Mouse (Mus musculus) hematopoietic stem cell, adult 5-6 weeks (primary cell): Measurements from ENCODE around the gene Cryaa. TPM values are rescaled to one million over a fixed set of nuclear protein-coding genes. Genes with fewer than 3 reads are reported as not detected.

Source experiments
- ATAC-seq, 2 experiments: fragments of 125-278 bp in 1 of 2; replicated peaks in 1 of 2; 2 replicates each; pipeline ENCODE4 v1.8.0; 2016 to 2017; ENCODE audit warnings: inconsistent platforms in 2 of 2, mild to moderate bottlenecking in 2 of 2, moderate number of reproducible peaks in 2 of 2, low read depth in 1 of 2, moderate TSS enrichment in 1 of 2; ENCODE audit not compliant: low FRiP score in 2 of 2, poor library complexity in 2 of 2, severe bottlenecking in 2 of 2, insufficient read depth in 1 of 2, low TSS enrichment in 1 of 2
- total RNA-seq: library from RNA; stranded (forward); fragments of 172-1452, 232-1000 nt; gene quantifications from 2 replicates; pipeline ENCODE4 v1.2.3, GENCODE M21; 2017

The Cryaa gene
- total RNA-seq, 1 experiment from 2014 or later, result not detected

DNA sequence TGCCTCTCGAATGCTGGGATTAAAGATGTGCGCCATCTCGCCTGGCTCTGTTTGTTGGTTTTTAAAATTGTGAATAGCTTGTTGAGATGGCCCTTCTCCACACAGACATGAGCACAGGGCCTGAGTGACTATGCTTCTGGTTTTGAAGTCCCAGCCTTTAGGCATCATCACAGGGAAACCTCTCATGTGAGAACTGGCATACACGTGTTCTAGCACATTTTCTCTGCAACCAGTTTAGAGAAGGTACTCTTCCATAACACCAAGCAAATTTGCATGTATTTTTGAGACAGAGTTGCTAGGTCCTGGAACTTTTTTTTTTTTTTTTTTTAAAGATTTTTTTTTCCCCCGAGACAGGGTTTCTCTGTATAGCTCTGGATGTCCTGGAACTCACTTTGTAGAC, 20.9 kb upstream of the Cryaa start:
- ATAC-seq, result no peak

DNA sequence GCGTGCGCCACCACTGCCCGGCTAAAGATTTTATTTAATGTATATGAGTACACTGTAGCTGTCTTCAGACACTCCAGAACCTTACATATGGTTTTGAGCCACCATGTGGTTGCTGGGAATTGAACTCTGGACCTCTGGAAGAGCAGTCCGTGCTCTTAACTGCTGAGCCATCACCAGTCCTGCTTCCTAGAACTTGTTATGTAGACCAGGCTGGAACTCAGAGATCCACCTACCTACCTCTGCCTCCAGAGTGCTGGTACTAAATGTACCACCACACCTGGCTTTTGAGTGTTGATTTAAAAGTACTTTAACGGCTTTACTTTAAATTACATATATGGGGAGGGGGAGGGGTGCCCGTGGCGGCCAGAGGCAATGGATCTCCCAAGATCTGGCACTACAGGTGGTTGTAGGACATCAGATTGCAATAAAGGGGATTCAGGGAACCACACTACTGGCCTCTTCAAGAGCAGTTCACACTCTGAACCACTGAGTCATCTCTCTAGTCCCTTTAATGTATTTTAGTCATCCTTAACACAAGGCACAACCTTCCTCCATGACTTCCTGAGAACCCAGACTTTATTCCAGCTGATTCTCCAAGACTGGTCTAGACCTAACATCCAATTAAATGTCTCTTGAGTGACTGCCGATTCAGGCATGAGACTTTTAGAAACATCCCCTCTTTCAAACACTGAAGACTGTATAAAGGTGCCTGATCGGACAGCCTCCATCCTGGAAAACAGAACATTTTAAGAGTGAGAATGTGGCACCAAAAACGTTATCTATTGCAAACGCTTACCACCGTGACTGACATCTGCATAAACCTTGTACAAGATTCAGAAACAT, 20.2 kb upstream of the Cryaa start:
- ATAC-seq, result no peak

DNA sequence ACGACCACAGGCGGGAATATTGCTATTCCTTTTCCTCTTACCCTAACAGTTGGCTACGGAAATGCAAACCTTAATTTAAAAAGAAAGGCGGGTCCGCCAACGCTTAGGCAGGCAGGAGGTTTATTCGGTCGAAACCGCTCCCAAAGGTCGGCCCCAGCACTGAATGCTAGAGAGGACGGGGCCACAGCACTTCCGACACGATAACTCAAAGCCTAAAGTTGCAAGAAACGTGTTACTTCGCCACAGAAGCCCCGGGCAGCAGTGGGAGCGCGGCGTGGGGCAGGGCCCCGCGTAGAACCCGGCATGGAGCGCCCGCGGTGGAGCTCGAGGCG, 19.5 kb upstream of the Cryaa start:
- no peak for ATAC-seq

DNA sequence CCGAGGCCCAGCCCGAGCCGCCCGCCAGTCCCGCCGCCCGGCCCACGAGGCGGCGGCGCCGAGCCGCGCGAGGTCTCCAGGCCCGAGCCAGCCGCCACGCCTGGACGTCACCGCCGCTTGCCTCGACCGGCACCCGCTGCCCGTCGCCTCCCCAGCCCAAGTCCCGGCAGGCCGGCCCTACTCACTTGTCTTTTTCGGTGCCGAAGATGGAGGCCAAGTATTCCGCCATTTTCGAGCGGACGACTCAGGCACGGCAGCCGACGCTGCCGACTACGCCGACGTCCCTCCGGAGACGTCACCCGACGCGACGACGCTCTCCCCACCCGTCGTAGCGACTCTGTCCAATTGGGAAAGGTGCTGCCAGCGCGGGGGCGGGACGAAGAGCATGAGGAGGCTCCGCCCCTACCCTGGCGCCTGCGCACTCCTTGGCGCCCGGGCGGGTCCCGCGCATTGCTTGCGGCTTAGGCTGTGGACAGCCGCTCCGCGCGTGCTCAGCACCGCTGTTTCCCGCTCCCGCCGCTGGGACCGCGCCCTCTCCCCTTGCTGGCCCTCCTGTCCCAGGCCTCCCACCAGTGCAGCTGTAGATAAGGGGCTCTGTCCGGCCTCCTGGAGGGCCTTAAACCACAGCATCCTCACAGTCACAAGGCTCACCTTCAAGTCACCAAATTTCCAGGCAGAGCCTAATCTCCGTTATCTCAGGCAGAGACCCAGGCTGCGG, 19.0 kb upstream of the Cryaa start, which contains the start of gene U2af1:
Gene U2af1 (minus strand): TSS at position 425 of the 718 bp plus-strand sequence.
- ATAC-seq, result peak; percentile 97 to 99

DNA sequence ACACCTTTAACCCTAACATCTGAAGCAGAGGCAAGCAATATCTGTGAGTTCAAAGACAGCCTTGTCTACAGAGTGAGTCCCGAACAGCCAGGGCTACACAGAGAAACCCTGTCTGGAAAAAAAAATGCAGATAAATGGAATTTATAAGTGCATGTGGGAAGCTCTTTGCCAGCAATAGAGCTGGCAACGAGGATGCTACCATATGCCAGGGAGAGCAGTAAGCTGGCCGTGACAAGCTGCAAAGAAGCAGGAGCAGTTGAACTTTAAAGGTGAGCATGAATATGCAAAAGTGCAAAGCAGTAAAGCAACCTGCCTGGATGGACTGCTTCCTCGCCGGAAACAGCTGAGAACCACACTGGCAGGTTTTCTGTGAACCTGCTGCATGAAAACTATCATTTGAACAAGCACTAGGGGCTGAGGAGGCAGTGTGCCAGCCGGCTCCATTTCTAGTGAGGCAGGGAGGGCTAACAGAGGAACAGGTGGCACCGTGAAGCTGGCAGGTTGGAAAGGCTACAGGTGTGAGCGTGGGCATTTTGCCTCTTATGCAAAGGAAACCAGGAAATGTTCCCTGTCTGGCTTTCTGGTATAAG, 16.9 kb upstream of the Cryaa start:
- no peak for ATAC-seq

DNA sequence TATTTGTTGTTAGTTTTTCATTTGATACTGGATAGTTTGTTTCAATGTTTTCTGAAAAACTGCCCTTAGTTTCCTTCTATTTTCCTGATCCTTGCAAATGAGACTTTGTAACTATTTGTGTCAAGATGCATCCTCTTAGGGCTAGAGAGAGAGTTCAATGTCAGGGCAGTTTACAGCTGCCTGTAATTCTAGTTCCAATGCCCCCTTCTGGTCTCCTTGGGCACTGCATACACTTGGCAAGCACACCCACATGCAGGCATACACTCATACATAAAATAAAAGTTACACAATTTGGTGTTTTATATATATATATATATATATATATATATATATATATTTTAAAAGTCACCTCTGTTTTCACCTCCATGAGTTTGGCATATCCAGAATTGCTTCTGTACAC, 14.8 kb upstream of the Cryaa start:
- no peak for ATAC-seq

DNA sequence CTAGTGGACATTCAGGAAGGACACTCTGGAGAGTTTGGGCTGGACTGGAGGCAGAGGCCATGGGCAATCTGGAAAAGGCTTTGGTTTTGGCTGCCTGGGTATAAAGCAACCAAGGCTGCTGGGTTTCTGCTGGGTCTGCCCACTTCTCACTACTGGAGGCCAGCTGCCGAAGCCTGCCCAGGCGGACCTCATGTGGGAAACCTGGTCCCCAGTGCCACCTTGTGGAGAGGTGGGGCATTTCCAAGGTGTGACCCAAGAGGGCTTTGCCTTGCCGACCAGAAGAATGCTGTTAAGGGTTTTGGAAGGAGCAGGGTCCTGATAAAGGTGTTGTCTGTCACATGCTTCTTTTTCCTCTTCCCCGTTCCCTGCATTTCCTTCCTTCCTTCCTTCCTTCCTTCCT, 12.8 kb upstream of the Cryaa start:
- peak; percentile 95 to 96 for ATAC-seq

DNA sequence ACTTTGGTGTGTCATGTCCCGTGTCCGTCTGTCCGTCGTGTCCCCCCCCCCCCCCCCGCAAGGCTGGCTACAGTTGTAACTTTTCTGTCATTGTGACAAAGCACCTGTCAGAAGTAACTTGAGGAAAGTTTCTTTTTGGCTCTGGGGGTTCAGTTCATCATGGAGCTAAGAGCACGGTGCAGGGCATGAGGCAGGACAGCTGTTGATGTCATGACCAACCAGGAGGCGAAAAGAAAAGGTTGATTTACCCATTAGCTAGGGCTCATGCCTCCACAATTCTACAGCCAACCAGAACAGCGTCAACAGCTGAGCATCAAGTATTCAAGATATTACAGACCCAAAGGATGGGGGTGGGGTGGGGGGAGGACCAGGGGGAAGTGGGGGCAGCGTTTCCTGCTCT, 9.3 kb upstream of the Cryaa start:
- no peak for ATAC-seq

DNA sequence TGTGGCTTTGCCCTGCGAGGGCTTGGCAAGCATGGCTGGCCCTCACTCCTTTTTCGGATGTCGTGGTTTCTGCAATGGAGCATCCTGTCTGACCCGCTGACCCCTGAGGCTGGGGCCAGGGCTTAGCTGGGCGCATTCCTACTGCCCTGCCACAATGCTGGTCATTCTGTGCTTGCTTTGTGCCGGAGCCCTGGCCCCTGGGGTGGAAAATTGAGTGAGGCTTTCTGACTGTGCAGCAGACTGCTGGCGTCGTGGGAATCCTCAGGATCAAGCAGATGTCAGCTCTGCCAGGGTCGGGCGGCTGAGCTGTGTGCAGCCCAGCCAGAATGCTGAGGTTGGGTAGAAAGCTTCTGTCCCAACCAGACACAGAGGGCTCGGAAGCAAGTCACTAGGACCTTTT, 7.4 kb upstream of the Cryaa start:
- no peak for ATAC-seq

DNA sequence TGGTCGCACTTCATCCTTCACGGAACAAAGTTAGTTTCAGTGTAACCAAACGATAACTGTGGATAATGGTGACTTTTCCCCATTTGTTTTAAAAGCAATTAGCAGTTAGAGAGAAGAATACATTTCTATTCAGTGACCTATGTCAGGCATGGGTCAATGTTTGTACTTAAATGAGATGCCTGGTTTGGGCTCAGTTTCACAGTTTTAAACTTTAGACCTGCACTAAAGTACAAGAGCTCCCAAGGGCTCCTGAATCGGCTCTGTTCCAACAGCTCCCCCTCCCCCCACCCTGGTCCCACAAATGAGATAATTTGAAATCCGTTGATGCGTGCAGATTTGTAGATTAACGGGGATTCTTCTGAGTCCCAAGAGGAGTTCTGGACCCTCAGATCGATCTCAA, 5.9 kb upstream of the Cryaa start:
- ATAC-seq, result no peak

DNA sequence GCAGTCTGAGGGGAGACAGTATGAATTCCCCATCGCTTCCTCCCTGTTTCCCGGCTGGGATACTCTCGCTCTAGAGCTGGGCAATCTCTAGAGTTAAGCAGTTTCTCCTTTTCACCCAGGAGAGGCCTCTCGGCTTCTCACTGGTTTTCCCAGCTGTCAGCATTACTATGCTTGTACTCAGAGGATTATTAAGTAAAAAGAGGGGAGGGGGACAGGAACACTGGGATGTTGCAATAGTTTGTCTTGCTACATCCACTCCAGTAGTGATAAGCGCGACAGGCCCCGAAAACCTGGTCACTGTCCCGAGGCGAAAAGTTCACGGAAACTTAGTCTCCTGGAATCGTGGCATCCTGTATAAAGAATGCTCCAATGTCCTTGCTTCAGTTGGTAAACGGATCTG, 5.3 kb upstream of the Cryaa start:
- no peak for ATAC-seq

DNA sequence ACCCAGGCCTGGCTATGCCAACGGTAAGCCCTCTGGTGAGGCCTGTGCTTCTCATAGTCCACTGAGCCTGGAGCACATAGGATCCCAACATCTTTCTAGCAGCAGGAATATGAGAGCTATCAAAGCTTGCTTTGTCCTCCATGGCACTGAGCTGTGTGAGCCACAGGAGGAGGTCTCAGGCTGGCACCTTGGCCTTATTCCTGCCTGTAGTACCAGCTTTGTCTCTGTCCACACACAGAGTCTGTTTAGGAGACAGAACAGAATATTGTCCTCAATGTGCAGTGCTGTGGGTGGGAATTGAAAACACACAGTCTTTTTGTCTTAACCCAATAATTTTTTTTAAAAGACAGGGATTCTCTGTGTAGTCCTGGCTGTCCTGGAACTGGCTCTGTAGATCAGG, 3.2 kb upstream of the Cryaa start:
- ATAC-seq, result no peak

DNA sequence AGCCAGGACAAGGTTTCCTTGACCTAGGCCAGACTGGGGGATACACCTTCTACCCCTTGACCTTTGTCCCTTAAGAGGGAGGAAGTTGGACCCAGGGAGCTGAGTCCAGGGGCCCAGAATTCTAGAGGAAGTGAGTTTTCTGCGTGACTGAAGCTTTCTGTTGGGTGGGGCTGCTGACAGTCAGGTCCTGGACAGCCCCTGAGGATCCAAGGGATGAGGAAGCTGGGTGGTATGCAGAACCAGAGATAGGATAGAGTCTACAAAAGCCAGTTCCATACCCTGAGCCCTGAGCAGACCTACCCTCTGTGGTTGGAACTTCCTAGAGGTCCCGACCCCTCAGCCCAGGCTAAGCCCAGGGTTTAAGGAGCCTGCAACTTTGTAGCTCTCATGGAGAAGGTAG, 2.8 kb downstream of the Cryaa start:
- no peak for ATAC-seq

DNA sequence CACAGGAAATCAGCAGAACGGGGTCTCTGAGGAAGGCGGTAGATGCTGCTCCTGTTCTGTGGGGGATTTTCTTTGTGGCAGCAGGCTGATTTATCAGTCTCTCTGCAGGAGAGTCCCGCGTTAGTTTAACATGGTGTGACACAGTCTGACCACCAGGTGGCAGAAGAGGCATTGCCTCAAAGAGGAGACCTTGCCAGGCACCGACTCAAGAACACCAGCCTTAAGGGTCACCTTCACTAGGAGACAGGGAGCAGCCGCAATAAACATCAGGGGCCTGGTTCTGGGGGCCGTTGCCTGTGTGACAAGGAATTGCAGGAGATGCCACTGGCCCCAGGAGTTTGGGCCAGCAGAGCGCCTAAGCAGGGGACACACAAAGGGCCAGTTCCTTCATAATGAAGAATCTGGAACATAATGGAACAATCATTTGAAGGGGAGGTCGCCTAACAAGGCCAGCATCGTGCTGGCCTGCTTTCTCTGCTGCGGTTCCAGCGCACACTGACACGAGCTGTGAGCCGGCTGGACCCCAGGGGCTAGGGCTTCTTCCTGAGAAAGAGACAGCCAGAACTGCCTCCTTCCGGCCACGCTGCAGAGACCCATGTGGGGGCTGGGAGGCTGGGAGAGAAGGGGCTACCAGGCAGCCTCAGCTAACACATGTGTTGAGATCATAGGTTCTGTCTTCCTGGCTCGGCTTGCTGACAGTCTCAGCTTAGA, 8.1 kb downstream of the Cryaa start:
- peak; percentile 85 to 90 for ATAC-seq

DNA sequence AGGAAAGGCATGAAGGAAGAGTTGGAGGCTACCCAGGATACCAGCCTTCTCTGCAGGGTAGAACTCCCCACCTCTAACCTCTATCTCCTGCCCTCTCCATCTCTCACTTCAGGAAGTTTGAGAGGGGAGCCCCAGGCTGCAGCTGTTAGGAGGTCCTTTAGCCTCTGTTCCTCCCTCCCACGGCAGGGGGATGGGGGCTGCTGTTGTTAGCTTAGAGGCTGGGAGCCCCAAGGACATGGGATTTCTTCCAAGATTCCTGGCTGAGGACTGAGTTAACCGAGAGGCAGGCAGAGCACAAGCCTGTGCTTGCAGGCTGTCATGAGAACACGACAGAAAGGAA, 8.6 kb downstream of the Cryaa start:
- no peak for ATAC-seq

DNA sequence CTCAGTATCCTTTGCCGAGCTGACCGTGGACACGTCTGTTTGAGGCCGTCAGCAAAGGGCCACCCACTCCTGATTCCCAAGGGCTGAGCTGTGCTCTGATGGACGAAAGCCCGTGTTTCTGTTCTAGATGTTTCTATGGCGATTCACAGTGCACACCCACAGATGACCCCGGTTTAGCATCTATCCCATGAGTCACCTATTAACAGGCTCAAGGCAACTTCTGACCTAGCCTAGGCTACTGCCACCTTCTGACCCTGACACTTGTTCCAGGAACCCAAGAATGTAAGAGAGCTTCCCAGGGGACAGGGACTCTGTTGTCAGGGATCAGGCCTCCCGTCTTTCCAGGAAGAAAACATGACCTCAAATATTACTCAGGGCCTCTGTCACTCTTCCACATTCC, 10.5 kb downstream of the Cryaa start:
- no peak for ATAC-seq

DNA sequence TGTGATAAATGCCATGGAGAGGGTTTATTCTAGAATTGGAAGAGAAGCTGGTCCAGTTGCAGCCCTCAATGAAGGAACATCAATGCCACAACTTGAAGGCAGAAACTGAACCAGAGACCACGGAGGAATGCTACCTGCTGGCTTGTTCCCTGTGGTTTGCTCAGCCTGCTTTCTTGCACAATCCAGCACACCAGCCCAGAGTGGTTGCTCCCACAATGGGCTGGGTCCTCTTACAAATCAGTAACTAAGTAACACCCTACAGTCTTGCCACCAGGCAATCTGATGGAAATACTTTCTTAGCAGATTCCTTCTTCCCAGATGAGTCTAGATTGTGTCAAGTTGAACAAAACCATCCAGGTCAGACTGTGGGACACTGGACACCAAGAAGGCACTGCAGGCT, 12.0 kb downstream of the Cryaa start:
- ATAC-seq, result no peak

DNA sequence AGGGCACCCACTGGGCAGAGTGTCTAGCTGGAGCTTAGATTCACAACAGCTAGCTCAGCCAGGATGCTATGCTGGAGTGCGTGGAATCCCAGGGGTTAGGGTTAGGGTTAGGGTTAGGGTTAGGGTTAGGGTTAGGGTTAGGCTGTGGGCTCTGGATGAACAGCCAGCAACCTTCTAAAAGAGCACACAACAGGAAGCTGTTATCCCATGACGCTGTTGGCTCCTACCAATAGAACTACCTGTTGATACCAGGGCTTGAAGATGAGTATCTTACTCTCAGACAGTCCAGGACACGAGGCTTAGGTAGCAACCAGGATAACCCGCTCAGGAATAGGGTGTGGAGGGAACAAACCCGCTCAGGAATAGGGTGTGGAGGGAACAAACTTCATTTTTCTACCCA, 15.3 kb downstream of the Cryaa start:
- no peak for ATAC-seq
